Mouse (Mus musculus): ENCODE results near the gene Dlx5.

- TF ChIP-seq POLR2A (IDR thresholded peaks at IDR 0.05; ENCODE audit: control insufficient read depth, low read depth, low read length) (no peak), CTCF (IDR thresholded peaks at IDR 0.05; ENCODE audit: control insufficient read depth, insufficient read depth, insufficient replicate concordance, low read depth, low read length) (no peak)
Observed at GRCm38 (mm10) chr6:6833301-6833700, 48.6 kb downstream of the Dlx5 start.
